Comparison of ENCODE assay signal across 19 mouse cellular contexts in genomic region chr3:28007684-28008083, GRCm38 (mm10).
DNase-seq lines count a peak whose midpoint lies in the region; TF ChIP-seq lines count a peak whose summit lies in the region.
"Had no signal": no experiment of that assay in that cellular context is flagged by ENCODE, and none has a peak within 500 bp of the region (broad histone marks: within the 10 kb centered on the region; RNA-seq: fewer than 3 reads in every experiment).

No protein-coding gene starts in this region.

- H3K4me1 ChIP-seq in heart, adult 2 months (ENCODE audit: control insufficient read depth, insufficient read depth, low read length), result peaks cover 1% of the 10 kb centered on the region; the same call in 1 of the 2 replicates
- peaks cover 8% of the 10 kb centered on the region for H3K4me1 ChIP-seq in lung, adult 2 months (ENCODE audit: control insufficient read depth, insufficient read depth, low read length)
- H3K4me1 ChIP-seq in limb, embryonic 10.5 days, result no peaks in the 10 kb centered on the region
- H3K4me1 ChIP-seq: embryonic facial prominence, embryonic 10.5 days; forebrain, embryonic 13.5 days; heart, embryonic 15.5 days; neural tube, embryonic 13.5 days had no signal

- no peak overlapping the region for H3K4me3 ChIP-seq in heart, adult 2 months
- no peak overlapping the region for H3K4me3 ChIP-seq in lung, adult 2 months (replicated peaks; ENCODE audit: extremely low read depth, low read depth, low read length)
- H3K4me3 ChIP-seq in limb, embryonic 10.5 days, result no peak overlapping the region
- H3K4me3 ChIP-seq: embryonic facial prominence, embryonic 10.5 days; forebrain, embryonic 13.5 days; heart, embryonic 15.5 days; liver, embryonic 15.5 days; neural tube, embryonic 13.5 days had no signal

- H3K36me3 ChIP-seq in heart, adult 2 months (ENCODE audit: control insufficient read depth, insufficient read depth, low read length), result no peaks in the 10 kb centered on the region
- no peaks in the 10 kb centered on the region for H3K36me3 ChIP-seq in limb, embryonic 10.5 days
- H3K36me3 ChIP-seq: embryonic facial prominence, embryonic 10.5 days; heart, embryonic 15.5 days; liver, embryonic 15.5 days; neural tube, embryonic 13.5 days had no signal

- H3K9me3 ChIP-seq in limb, embryonic 10.5 days (replicated peaks), result no peaks in the 10 kb centered on the region
- H3K9me3 ChIP-seq: embryonic facial prominence, embryonic 10.5 days; forebrain, embryonic 13.5 days; heart, embryonic 15.5 days; liver, embryonic 15.5 days; neural tube, embryonic 13.5 days had no signal

- 94% methylated on average over 11 of the region's 11 CpGs for WGBS in heart, adult 2 months
- WGBS in lung, adult 2 months, result 89% methylated on average over 11 of the region's 11 CpGs
- 85% methylated on average over 11 of the region's 11 CpGs for whole genome bisulfite sequencing in limb, embryonic 10.5 days

- H3K27me3 ChIP-seq in heart, adult 2 months (ENCODE audit: control insufficient read depth, insufficient read depth, low read length), result no peaks in the 10 kb centered on the region
- no peaks in the 10 kb centered on the region for H3K27me3 ChIP-seq in limb, embryonic 10.5 days (ENCODE audit: low read depth, poor library complexity, severe bottlenecking)
- H3K27me3 ChIP-seq: CH12.LX; forebrain, embryonic 13.5 days; heart, embryonic 15.5 days; liver, embryonic 15.5 days; neural tube, embryonic 13.5 days; Patski had no signal

- TF ChIP-seq EP300 in heart, adult 2 months (IDR thresholded peaks at IDR 0.05; ENCODE audit: insufficient read depth, low read depth, low read length), result no peak

- peak; percentile 25 for TF ChIP-seq CTCF in heart, adult 2 months (IDR thresholded peaks at IDR 0.05)
- TF ChIP-seq CTCF in lung, adult 2 months (IDR thresholded peaks at IDR 0.05; ENCODE audit: insufficient read depth, low read length), result 0 out of 2 replicates have a peak, but pooled peaks have one; percentile 21

- TF ChIP-seq POLR2A in heart, adult 2 months (IDR thresholded peaks at IDR 0.05; ENCODE audit: insufficient read depth, low read depth, low read length), result no peak
- no peak for TF ChIP-seq POLR2A in lung, adult 2 months (IDR thresholded peaks at IDR 0.05; ENCODE audit: borderline replicate concordance, extremely low read depth, low read depth, low read length)

- H3K9ac ChIP-seq in heart, adult 2 months (ENCODE audit: low read depth, low read length), result no peak overlapping the region
- H3K9ac ChIP-seq: forebrain, embryonic 13.5 days; heart, embryonic 15.5 days; liver, embryonic 15.5 days; neural tube, embryonic 13.5 days had no signal

- intact Hi-C loops in heart, adult 2 months (cut with DNase I), result no loop called here

- no peak overlapping the region for H3K27ac ChIP-seq in heart, adult 2 months
- no peak overlapping the region for H3K27ac ChIP-seq in limb, embryonic 10.5 days
- H3K27ac ChIP-seq: embryonic facial prominence, embryonic 10.5 days; forebrain, embryonic 13.5 days; heart, embryonic 15.5 days; hindbrain, postnatal 0 days; liver, embryonic 15.5 days; neural tube, embryonic 13.5 days had no signal

- H3K79me2 ChIP-seq in heart, adult 2 months (replicated peaks; ENCODE audit: control insufficient read depth, insufficient read depth, low read length), result no peaks in the 10 kb centered on the region

- no peak for DNase-seq in heart, adult 2 months
- no peak for DNase-seq in heart, adult 9 months (ENCODE audit: low spot score in 2 of 2)
- no peak for DNase-seq in lung, adult 2 months
- DNase-seq in lung, postnatal 25 days (ENCODE audit: low spot score), result no peak
- DNase-seq in ES-CJ7 (ENCODE audit: low read depth, low spot score), result peak; percentile 77
- DNase-seq in limb, embryonic 10.5 days (ENCODE audit: low spot score), result peak; percentile 26
- DNase-seq in cerebellum, adult 9-11 months, result no peak
- DNase-seq in spleen, adult 12 weeks (ENCODE audit: low spot score), result no peak
- DNase-seq: cerebellum, postnatal 10 days; kidney, adult 8-10 months; right cerebral cortex, postnatal 14 days had no signal

Comparison
In these comparisons a context has a peak if more than half of its experiments do, and no peak if none do; other contexts are left out.
1. DNase-seq: peak in ES-CJ7 (single experiment) and limb, embryonic 10.5 days (single experiment); none in heart, adult 2 months (0 of 2), heart, adult 9 months (0 of 2), lung, adult 2 months (single experiment), lung, postnatal 25 days (single experiment), cerebellum, adult 9-11 months (single experiment) and spleen, adult 12 weeks (single experiment).